Mouse (Mus musculus) kidney, postnatal 10 days (tissue): ENCODE results near the gene Lrriq3.
A peak's percentile ranks its signal among the peaks of the same experiment; 100 is the strongest.

Experiments
- DNase-seq: peaks from one replicate; pipeline ENCODE4 v3.0.0; 2021; ENCODE audit warnings: mixed read lengths

Lrriq3 gene

DNA sequence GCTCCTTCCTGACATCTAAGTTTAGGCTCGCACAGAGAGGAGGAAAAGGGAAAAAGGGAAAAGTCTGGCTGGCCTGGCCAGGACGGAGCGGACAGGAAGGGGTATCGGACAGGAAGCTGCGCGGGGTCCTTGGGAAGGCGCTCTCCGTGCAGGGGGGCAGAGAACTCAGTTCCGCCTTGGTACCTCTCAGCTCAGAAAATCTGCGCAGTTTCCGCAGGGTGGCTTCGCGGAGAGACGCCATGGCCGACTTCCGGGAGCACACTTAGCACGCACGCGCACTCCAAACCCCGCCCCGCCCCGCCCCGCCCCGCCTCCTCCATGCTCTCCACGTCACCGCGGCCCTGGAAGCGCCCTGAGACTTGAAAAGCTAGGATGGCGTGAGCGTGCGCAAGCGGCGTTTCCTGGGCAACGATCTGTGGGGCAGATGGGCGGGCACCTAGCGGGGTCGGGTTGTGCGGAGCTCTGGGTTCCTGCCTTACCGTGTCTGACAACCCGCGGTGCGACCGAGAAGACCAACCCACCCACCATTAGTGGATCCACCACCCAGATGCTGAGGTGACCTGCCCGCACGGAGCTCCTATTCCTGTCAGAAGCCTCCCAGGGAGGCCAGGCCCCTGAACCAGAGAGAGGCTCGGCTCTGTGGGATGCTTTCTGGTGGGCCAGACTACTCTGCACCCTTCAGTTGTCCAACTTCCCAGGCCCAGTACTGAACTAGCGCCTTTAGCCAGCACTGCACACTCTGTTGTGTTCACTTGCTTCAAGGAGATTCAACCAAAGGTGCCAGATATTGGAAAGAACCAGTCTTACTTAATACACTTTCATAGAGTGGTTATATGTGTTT lies at the start of gene Lrriq3, which contains the start of gene Fpgt:
Gene Lrriq3 (plus strand): TSS at position 319 of the 841 bp plus-strand sequence.
Gene Fpgt (minus strand): TSS at position 288 of the 841 bp plus-strand sequence.
- DNase-seq, result peak; percentile 94

DNA sequence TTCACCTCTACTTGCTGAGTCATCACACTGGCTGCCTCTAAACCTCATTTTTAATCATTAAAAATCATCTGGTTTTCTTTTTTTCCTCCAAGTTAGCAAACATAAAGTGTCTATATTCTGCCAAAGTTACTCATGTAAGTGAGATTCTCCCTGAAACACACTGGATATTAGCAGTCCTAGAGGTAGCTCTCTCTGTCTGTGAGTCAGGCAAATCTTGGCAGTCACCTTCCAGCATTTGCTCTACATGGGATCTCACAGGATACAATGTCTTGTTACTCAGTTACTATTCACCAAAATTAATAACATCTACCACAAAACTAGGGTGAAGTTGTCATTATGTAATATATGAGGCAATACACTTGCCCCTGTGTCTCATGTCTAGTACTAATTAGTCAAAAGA lies 41.2 kb upstream of the Lrriq3 start:
- DNase-seq, result no peak

DNA sequence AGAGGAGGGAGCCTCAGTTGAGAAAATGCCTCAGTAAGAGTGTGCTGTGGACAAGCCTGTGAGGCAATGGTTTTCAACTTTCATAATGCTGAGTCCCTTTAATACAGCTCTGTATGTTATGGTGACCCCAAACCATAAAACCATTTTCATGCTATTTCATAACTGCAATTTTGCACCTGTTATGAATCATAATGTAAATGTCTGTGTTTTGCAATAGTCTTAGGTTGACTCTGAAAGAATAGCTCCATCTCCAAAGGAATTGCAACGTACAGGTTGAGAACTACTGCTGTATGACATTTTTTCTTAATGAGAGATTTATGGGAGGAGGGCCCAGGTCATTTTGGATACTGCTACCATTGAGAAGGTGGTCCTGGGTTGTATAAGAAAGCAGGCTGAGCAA lies 40.0 kb upstream of the Lrriq3 start:
- no peak for DNase-seq

DNA sequence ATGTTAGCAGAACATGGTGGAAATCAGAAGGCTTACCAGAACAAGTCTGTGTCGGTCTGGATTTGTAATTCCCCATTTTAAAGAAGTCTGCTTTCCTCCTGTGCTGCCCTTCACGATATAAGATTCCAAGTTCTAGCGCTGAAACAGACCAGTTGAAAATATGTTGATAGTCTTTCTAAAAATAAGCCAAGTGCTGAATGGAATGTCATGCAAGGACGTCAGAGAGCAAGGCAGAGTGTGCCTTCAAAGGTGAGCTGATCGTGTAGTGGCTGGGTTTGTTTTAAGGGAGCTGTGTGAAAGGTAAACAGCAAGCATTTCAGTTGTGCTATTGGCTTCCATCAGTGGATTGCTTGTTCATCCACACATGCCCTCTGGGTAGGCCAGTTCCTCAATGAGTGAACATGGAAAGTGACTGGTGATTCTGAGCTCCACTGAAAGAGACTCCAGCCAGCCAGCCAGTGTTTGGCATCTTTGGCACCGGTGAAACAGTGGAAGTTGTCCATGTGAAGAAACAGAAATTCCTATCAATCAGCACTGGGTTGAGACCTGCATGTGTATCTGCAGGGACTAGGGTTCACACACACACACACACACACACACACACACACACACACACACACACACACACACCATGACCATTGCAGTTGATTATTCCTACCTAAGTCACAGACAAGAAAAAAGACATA lies 37.9 kb upstream of the Lrriq3 start, which contains the start of gene Tnni3k:
Gene Tnni3k (minus strand): TSS at position 177 of the 686 bp plus-strand sequence.
- DNase-seq, result no peak

DNA sequence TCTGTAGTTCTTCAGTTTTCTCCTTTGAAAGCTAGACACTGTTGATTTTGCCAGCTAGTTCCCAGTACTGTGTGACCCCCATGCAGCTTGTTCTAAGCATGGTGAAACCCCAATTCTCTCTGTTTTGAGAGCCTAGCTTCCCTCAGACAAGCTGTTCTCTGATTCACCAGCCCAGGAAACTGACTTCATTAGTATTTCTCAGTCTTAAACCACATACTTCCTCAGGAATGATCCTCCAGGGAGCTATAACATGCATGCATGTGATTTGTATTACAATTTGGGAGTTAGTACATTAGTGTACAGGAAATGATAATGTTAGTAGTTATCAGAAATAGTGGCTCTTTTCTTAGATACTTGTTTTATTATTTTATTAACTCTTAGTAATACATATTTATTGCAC lies 36.6 kb upstream of the Lrriq3 start:
- DNase-seq, result no peak

DNA sequence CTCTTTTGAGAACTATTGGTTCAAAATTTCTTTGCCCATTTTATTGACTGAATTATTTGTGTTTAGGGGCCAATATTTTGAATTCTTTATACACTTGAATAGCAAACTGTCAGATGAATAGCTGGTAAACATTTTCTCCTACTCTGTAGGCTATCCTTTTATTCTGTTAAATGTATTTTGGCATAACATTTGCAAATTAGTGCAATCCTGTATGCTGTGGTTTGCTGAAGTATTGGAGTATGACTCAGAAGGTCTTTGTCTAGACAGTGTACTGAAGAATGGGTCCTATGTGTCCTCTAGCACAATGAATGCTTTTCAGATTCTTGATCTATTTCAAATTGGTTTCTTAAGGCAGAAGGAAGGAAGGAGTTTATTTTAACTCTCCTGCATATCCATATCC lies 35.7 kb upstream of the Lrriq3 start:
- DNase-seq, result no peak

DNA sequence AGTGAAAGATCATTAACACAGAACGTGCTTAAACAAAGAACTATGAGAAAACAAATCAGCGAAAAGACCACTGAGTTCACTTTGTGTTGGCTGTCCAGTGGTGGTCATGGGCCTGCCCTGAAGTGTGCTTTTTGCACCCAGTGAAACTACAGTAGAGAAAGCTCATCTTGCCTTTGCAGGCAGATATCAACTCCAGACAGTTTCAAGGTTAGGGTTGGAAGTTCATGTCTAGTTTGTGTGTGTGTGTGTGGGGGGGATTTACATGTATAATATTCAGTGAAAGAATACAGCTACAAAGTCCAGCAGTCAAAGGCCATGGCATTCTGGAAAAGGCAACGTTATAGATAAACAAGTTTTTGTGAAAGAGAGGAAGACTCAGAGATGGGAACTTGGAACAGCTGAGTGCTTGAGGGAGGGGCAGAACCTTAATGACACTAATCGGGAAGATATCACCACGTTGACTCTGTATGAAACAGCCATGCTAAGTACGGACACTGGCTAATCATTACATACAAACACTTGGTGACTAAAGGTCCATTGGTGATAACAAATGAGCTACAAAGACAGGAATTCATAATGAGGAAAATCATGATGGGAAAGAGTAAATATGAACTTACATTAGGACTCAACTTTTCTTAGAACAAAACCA lies 34.3 kb upstream of the Lrriq3 start:
- DNase-seq, result no peak

DNA sequence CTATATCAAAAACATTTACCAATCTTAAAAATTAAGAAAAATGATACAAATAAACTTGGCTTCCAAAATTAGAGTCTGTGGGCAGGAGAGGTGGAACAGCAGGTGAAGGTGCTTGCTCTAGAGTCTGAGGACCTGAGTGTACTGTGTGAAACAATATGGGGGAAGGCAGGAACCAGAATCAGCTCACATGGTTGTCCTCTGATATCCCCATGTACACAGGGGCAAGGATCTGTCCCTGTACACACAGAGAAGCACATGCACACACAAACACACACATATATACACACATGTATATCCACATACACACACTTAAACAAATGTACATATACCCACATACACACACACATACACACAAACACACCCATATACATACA lies 33.8 kb upstream of the Lrriq3 start:
- DNase-seq, result no peak

DNA sequence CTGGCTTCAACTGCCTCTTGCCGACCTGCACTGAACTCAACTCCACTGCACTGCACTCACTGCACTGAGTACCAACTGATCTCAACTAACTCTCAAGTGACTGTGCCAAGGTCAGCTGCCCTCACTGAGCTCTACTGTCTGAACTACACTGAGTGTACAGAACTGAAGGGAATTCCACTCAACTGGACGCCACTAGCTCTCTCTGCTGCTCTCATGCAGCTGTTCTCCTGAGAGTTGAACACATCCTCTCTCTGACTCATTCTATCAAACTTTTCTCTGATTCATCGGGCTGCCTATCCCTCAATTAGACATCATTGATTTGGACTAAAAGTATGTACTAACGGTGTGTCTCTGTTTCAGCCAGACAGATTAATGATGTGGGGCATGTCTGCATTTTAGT lies 15.3 kb upstream of the Lrriq3 start:
- DNase-seq, result no peak

DNA sequence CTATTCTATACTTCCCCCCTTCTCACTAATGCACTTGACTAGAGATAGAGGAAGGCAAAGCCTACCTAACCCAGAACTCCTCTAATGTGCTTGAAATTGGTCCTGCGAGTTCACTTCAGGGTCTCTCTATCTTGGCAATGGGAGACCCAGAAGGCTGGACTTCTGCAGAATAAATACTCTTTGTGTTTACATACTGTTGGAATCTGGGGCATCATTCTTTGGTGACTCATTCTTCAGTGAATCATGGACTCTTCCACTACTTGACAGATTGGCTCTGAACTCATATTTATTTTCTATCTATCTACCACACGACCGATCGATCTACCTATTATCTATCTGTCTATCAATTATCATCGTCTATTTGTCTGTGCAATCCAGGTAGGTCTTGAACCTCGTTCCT lies 1.2 kb upstream of the Lrriq3 start:
- DNase-seq, result no peak

DNA sequence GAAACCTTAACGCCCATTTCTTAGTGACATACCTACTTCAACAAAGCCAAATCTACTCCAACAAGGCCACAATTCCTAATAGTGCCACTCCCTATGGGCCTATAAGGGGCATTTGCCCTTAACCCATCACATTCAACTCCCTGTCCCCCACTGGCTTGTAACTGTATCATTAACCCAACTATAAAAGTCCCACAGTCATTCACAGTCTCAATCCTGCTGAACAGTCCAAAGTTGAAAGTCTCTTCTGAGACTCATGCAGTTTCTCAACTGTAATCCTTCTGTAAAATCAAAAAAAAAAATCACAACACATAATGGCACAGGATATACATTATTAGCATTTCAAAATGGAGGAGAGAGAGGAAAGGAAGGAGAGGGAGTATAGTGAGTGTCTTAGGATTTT lies 6.0 kb downstream of the Lrriq3 start:
- DNase-seq, result no peak

DNA sequence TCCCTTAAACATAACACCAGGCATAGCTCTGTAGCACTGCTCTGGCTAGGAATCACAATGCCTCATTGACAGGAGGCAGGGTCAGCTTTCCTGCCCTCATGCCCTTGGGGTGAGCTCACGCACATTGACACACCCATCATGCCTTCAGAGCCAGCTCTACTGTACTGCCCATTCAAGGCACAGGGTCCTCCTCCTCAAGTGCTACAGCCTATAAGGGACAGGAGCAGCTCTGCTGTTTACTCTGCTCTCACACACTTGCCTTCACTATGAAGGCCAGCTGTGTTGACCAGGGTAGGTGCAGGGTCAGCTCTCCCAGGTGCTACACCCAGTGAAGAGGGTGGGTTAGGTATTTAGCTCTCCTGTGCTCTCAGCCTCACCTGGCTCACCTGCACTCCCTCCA lies 12.7 kb downstream of the Lrriq3 start:
- no peak for DNase-seq

DNA sequence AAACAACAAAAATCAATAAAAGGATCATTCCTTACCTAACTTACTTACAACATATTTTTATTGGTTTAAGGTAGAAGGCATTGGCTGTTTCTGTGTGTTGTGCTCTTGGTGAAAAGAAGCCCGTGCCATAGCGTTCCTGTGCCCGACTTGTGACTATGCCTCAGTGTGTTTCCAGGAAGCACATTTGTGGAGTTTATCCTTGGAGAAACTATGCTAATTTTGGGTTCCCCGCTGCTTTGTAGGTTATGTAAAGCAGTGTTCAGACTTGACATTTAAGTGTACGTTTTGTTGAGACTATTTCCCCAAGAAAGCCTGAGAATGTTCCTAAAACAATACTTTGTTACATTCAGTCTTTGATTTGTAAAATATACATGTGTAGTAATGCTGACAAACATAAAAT lies 44.5 kb downstream of the Lrriq3 start:
- DNase-seq, result no peak

DNA sequence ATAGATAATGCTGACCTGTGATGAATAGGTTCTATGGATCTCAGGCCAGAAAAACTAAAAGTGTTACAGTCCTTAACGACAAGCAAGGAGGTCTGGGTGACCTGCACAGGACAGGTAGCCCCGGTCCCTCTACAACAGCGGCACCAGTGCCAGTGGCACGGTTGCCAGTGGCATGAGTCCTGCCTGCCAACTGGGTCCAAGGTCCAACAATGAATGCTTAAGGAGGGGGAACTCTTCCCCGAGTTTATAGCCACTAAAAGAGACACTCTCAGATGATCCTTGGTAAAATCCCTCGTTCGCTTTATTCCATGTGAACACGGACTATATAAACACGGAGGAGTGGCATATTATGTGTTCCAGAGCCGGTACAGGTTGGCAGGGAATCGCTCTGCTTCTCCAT lies 47.8 kb downstream of the Lrriq3 start:
- DNase-seq, result no peak

DNA sequence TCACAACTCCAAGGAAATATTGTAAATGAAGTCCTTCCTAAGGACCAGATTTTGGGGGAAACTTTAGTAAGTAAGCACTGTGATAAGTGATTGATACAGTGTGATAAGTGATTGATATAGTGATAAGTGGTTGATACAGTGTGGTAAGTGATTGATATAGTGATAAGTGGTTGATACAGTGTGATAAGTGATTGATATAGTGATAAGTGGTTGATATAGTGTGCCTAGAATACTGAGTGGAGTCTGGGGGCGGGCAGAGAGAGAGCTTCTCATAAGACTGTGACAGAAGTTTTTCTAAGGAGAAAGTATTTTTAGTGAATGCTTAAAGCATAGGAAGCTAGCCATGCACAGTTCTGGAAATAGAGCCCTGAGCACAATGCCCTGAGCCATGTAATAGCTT lies 51.1 kb downstream of the Lrriq3 start:
- no peak for DNase-seq

DNA sequence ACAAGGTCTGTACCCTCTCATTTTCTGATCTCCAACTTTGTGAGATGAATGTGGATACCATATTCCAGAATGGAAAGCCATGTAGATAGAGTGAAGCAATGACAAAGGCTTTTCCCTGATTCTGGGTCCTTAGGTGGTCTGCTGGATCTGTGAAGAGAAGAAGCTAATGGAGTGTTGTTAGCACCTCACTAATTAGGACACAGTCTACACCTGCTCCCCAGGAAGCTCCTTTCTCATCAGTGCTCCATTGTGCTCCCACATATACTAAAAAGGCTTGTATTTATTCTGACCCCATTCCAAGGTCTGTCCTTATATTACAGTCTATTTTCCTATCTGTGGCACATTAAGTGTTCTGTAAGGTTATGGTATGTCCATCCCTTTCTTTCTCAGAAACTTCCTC lies 68.6 kb downstream of the Lrriq3 start:
- DNase-seq, result no peak

DNA sequence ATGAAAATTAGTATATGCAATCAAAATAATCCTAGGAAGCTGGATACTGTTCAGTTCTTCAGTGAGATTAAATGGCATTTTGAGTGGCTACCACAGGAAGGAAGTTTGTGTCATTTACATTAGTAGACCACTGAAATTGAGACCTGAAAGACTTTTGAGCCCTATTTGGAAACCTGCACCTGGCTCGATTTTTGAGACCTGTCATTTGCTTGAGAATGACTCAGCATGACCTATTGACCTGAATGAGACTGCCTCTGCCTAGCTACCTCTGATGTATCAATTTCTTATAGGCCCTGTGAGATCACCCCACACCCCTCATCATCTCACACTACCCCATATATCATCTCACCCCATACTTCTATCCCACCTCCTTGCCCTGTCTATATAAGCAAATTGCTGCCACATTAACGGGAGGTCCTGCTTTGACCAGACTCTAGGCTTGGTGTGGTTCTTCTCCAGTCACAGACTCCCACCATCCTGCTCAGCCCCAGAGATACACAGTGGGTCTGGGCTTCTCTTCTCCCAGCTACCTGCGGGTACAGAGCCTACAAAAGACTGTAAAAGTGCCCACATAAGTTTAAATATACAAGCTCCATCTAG lies 87.2 kb downstream of the Lrriq3 start:
- no peak for DNase-seq

DNA sequence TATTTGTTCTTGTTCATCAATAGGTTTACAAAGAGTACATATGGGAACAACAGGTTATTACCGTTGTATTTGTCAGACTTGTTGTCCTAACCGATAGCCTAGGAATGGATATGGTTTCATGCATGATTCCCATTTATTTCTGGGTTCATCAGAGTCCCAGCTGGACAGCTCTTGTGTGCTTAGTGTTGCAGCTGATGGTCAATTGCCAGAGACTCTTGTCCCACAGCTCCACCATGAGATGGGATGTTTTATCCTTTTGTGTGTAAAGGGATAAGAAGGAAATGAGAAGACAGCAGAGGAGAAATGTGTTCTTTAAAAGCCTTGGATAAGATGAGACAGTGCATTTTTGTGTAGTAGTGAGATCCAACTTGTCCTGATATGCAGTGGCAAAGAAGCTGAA lies 93.2 kb downstream of the Lrriq3 start:
- no peak for DNase-seq

DNA sequence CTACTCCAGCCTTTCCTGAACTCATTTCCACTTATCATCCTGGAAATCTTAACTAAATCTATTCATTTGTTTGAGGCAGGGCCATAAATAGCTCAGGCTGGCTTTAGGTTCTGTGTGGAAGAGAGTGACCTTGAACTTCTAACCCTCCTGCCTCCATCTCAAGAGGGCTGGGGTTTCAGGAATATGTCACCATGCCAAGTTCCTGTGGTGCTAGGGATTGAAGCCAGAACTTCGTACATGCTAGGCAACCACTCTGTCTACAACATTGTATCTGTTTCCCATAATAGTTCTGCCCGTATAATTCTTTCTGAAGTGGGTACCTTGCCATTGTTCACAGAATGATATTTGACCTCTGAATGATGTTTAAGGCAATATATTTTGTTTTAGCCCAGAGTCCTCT lies 95.6 kb downstream of the Lrriq3 start:
- no peak for DNase-seq

DNA sequence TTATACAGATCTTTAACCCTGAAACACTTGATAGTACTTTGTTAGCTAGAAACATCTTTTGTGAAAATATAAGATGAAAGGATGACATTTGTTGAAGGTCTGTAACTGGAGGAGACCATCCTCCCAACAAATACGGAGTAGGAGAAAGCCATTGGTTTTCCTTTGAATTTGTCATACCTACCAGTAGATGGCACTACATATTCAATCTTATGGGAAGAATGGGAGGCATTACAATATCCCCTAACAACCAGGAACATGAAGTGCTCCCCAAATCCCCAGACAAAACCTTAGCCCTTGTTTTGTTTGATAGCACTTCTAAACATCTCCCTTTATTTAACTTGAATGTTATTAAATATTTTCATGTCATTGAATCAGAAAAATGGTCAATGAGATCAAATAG lies 141.7 kb downstream of the Lrriq3 start:
- DNase-seq, result no peak

DNA sequence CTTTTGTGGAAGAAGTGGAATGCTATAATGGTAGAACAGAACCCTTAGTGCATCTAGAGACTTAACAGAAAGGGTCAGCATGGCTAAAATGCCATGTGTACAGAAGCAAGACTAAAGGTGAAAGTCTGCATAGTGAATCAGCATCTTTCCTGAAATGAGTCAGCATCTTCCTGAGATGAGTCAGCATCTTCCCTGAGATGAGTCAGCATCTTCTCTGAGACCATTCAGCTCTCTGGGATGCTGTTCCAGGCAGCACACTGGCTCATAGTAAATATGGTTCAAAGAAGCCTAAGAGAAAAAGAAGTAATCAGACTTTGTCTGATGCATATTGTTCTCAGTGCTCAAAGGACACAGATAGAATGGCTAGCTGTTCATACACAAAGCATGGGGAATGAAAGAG lies 142.3 kb downstream of the Lrriq3 start:
- no peak for DNase-seq
